Mouse (Mus musculus) erythroblast, embryonic 14.5 days (primary cell): Measurements from ENCODE around the gene Kcna7. TPM values are rescaled to one million over a fixed set of nuclear protein-coding genes. Genes with fewer than 3 reads are reported as not detected.

ENCODE experiments used
- H3K27me3 ChIP-seq: 2 replicates; pipeline ENCODE4 v1.6.1; 2012; ENCODE audit warnings: inconsistent platforms; ENCODE audit not compliant: control insufficient read depth
- H3K36me3 ChIP-seq: 2 replicates; pipeline ENCODE4 v1.6.1; 2012; ENCODE audit warnings: mild to moderate bottlenecking, inconsistent platforms; ENCODE audit not compliant: control insufficient read depth
- H3K4me1 ChIP-seq: 2 replicates; pipeline ENCODE4 v1.6.1; 2012; ENCODE audit warnings: inconsistent platforms; ENCODE audit not compliant: control insufficient read depth
- H3K4me3 ChIP-seq: replicated peaks from 2 replicates; pipeline ENCODE3; 2012; ENCODE audit warnings: moderate library complexity, mild to moderate bottlenecking, inconsistent platforms
- H3K9me3 ChIP-seq: 2 replicates; pipeline ENCODE4 v1.6.1; 2012; ENCODE audit warnings: low read length, inconsistent platforms, mixed read lengths; ENCODE audit not compliant: control insufficient read depth
- GATA1 ChIP-seq: IDR thresholded peaks from 2 replicates; pipeline ENCODE4 v1.6.1; 2012; ENCODE audit warnings: low read length, inconsistent platforms, mixed read lengths
- TAL1 ChIP-seq: IDR thresholded peaks from 3 replicates; pipeline ENCODE4 v1.6.1; 2012; ENCODE audit warnings: low read length, inconsistent platforms, mixed read lengths
- polyA plus RNA-seq: library from polyadenylated mRNA; stranded (reverse); fragments of >175 nt; gene quantifications from 2 replicates; pipeline ENCODE4 v1.2.3, GENCODE M21; 2012

The Kcna7 gene
- polyA plus RNA-seq, 1 experiment = not detected

GRCm38 (mm10) chr7:45414740-45415224, 9.3 kb downstream of the Kcna7 start:
- peaks cover 6% of the 10 kb centered on the region; the same call in 1 of the 2 replicates for H3K9me3 ChIP-seq
- TF ChIP-seq TAL1 (no peak), GATA1 (no peak)
- H3K27me3 ChIP-seq = peaks cover 98% of the 10 kb centered on the region
- no peaks in the 10 kb centered on the region for H3K36me3 ChIP-seq
- H3K4me3 ChIP-seq = no peak overlapping the region
- H3K4me1 ChIP-seq = peaks cover 10% of the 10 kb centered on the region

- Histone ChIP-seq H3K27me3 (peaks cover 95% of the 10 kb centered on the region), H3K4me3 (no peak overlapping the region)
Measured at GRCm38 (mm10) chr7:45415636-45416035, 10.2 kb downstream of the Kcna7 start.

GRCm38 (mm10) chr7:45417962-45418492, 12.6 kb downstream of the Kcna7 start:
- peaks cover 10% of the 10 kb centered on the region for H3K4me1 ChIP-seq
- peaks cover 71% of the 10 kb centered on the region for H3K27me3 ChIP-seq
- peaks cover 25% of the 10 kb centered on the region for H3K36me3 ChIP-seq
- H3K4me3 ChIP-seq = no peak overlapping the region
- no peak for TF ChIP-seq TAL1
- no peak for TF ChIP-seq GATA1
- peaks cover 6% of the 10 kb centered on the region; the same call in 1 of the 2 replicates for H3K9me3 ChIP-seq

More at GRCm38 (mm10) chr7:45415636-45416035, 10.2 kb downstream of the Kcna7 start:
- TF ChIP-seq GATA1 (no peak), TAL1 (no peak)
- Histone ChIP-seq H3K4me1 (peaks cover 10% of the 10 kb centered on the region), H3K9me3 (peaks cover 6% of the 10 kb centered on the region; the same call in 1 of the 2 replicates), H3K36me3 (peaks cover 2% of the 10 kb centered on the region)

- Histone ChIP-seq H3K9me3 (peaks cover 2% of the 10 kb centered on the region; the same call in 1 of the 2 replicates), H3K4me1 (no peaks in the 10 kb centered on the region), H3K4me3 (no peak overlapping the region), H3K27me3 (peaks cover 51% of the 10 kb centered on the region), H3K36me3 (peaks cover 46% of the 10 kb centered on the region)
- TF ChIP-seq GATA1 (no peak), TAL1 (no peak)
Measured at GRCm38 (mm10) chr7:45419859-45420614, 14.6 kb downstream of the Kcna7 start.

GRCm38 (mm10) chr7:45420615-45420919, 15.1 kb downstream of the Kcna7 start, which contains the start of gene Lhb:
Gene Lhb, plus strand, starts transcription at chr7:45420820.
- Histone ChIP-seq H3K4me3 (no peak within 1 kb of the TSS), H3K27me3 (peaks cover 45% of the 10 kb centered on the region), H3K9me3 (peaks cover 1% of the 10 kb centered on the region; the same call in 1 of the 2 replicates), H3K36me3 (peaks cover 51% of the 10 kb centered on the region), H3K4me1 (no peaks in the 10 kb centered on the region)
- TF ChIP-seq GATA1 (no peak), TAL1 (no peak)

- TF ChIP-seq GATA1 (no peak), TAL1 (no peak)
- Histone ChIP-seq H3K36me3 (peaks cover 56% of the 10 kb centered on the region), H3K4me1 (no peaks in the 10 kb centered on the region), H3K4me3 (no peak overlapping the region), H3K9me3 (no peaks in the 10 kb centered on the region; the same call in 1 of the 2 replicates), H3K27me3 (peaks cover 39% of the 10 kb centered on the region)
Measured at GRCm38 (mm10) chr7:45421194-45421593, 15.7 kb downstream of the Kcna7 start.

GRCm38 (mm10) chr7:45426556-45426955, 21.1 kb downstream of the Kcna7 start:
- H3K36me3 ChIP-seq = peaks cover 98% of the 10 kb centered on the region
- no peaks in the 10 kb centered on the region for H3K27me3 ChIP-seq
- H3K4me3 ChIP-seq = no peak overlapping the region
- TF ChIP-seq TAL1 (no peak), GATA1 (no peak)
- H3K9me3 ChIP-seq = no peaks in the 10 kb centered on the region
- peaks cover 17% of the 10 kb centered on the region for H3K4me1 ChIP-seq

- H3K4me3 ChIP-seq = peak overlapping the region; percentile 85
- peaks cover 11% of the 10 kb centered on the region for H3K27me3 ChIP-seq
- H3K36me3 ChIP-seq = peaks cover 41% of the 10 kb centered on the region
- TF ChIP-seq TAL1 (no peak), GATA1 (no peak)
- peaks cover 53% of the 10 kb centered on the region for H3K4me1 ChIP-seq
- H3K9me3 ChIP-seq = no peaks in the 10 kb centered on the region
Measured at GRCm38 (mm10) chr7:45433835-45434202, 28.4 kb downstream of the Kcna7 start.

GRCm38 (mm10) chr7:45434203-45435015, 29.0 kb downstream of the Kcna7 start, which contains the start of gene Gys1:
Gene Gys1, plus strand, starts transcription at chr7:45434844.
- no peak for TF ChIP-seq GATA1
- TF ChIP-seq TAL1 = no peak
- Histone ChIP-seq H3K9me3 (no peaks in the 10 kb centered on the region), H3K27me3 (peaks cover 11% of the 10 kb centered on the region), H3K4me1 (peaks cover 53% of the 10 kb centered on the region), H3K36me3 (peaks cover 35% of the 10 kb centered on the region), H3K4me3 (peak within 1 kb of the TSS; percentile 85)
